Mouse (Mus musculus) gastrocnemius, postnatal 36 days (tissue): ENCODE data around the gene Hexa. TPM values are rescaled to one million over a fixed set of nuclear protein-coding genes. Genes with fewer than 3 reads are reported as not detected.

Experiments
- total RNA-seq, 2 experiments: library from RNA; stranded (reverse); gene quantifications; 2 replicates each; pipeline ENCODE4 v1.2.3; 2021

The Hexa gene
- total RNA-seq, 2 experiments from 2014 or later = 22.6 to 23.6 TPM

Other genes with a start within 250 kb of the Hexa start
- 1 to 10 TPM; 6.5 to 8.5 TPM for gene Adpgk, start 248.0 kb upstream of the Hexa start, total RNA-seq
- gene Bbs4, start 186.0 kb upstream of the Hexa start, total RNA-seq = 1 to 10 TPM; 3.5 to 3.9 TPM
- gene Arih1, start 52.9 kb upstream of the Hexa start, total RNA-seq = 10 to 100 TPM; 87.9 to 90.4 TPM
- gene Tmem202, start 307 bp downstream of the Hexa start, total RNA-seq = under 1 TPM; 0.22 to 0.46 TPM
- not detected for gene Celf6, start 38.4 kb downstream of the Hexa start, total RNA-seq
- gene Parp6, start 77.7 kb downstream of the Hexa start, total RNA-seq = 10 to 100 TPM; 17.3 to 21.9 TPM
- 1,000 to 10,000 TPM; 2,923 to 3,646 TPM for gene Pkm, start 116.8 kb downstream of the Hexa start, total RNA-seq
- under 1 TPM in 1 of 2 experiments, not detected in 1; 0.25 TPM for gene Gramd2, start 140.6 kb downstream of the Hexa start, total RNA-seq
- 1 to 10 TPM; 8.1 to 9.8 TPM for gene Senp8, start 211.2 kb downstream of the Hexa start, total RNA-seq
- gene Myo9a, start 211.4 kb downstream of the Hexa start, total RNA-seq = 1 to 10 TPM; 7.4 to 8.3 TPM